Mouse (Mus musculus) urinary bladder, postnatal 36 days (tissue): ENCODE data around the gene Ndel1.

Experiments
- DNase-seq, 2 experiments: peaks; one replicate each; pipeline ENCODE4 v3.0.0; 2022; ENCODE audit warnings: low spot score in 2 of 2, mixed read lengths in 1 of 2

Gene Ndel1

DNA sequence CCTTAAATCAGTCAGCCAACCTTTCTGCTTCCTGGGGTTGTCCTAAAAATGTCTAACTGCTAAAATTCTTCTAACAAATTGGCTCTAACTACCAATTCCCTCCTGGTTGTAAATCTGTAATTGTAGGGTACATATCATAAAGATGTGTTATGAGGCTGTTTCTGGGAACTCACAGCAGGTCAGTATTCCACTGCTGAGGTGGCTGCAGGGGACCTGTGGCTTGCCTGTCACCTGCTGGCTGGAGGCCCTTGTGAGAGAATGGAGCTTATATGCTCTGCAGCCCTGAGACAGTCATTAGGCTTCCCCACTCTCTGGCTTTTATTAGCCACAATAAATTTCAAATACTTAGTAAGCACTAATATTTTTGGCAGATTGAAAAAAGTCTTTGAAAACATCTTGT is 92.8 kb downstream of the Ndel1 start:
- no peak for DNase-seq

DNA sequence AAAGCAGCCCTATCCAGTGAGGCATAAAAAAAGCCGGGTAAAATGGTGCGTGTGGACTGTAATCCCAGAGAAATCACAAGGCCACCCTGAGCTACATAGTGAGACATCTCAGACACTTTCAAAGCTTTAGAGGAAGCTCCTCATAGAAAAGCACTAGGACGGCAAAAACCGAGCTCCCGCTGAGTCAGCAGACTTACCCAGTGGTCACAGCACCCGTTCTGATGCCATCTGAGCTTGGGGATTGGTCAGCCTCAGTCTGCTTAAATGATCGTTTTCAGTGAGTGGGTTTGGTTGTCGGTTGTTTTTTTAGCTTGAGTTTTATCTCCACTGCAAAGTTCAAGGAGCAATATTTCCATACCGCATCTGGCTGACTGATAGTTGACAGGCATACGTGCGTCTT is 93.7 kb downstream of the Ndel1 start:
- DNase-seq, result no peak

DNA sequence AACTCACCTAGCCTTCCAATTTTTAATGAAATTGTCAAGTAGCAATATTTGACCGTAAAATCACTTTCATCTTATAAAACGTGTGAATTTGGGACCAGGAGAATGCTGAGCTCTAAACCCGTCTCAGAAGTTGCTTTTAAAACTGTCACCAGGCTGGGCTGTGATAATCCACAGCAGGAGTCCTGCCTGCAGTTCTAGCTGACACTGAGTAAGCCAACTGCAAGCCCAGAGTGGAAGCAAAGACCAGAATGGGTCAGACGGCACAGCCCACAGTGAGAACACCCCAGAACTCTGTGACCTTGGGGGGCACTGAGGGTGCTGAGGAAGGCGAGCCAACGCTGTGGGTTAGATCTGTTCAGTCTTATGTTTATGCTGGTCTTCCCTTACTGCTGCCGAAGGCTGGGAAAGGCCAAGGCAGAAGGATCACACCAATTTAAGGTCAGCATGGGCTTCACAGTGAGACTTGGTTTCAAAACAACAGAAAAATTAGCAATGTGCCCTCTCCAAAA is 95.5 kb downstream of the Ndel1 start:
- DNase-seq, result no peak
